Mouse (Mus musculus): Measurements from ENCODE around the gene 4932438H23Rik. TPM values are rescaled to one million over a fixed set of nuclear protein-coding genes. Genes with fewer than 3 reads are reported as not detected.

The 4932438H23Rik gene
- polyA plus RNA-seq, 1 experiment from 2014 or later = 0.49 TPM

DNA sequence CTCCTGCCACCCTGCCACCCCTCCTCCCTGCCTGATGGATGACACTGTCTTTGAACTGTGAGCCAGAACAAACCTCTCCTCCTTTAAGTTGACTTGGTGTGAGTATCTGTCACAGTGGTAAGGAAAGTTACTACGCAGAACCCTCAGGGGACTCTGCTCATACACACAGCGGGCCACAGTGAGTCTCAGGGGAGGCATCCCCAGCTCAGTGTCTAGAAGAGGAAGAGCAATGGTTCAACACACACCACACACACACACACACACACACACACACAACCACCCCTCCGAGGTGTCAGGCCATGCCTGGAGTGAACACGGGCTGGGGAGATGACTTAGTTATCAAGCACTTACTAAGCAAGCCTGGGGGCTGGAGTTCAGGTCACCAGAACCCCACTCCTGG, 33.5 kb upstream of the 4932438H23Rik start:
- DNase-seq (ENCODE audit: low spot score) (no peak), ATAC-seq (ENCODE audit: low read depth) (no peak)
- Histone ChIP-seq H3K4me2 (ENCODE audit: low read depth, low read length) (no peak overlapping the region), H3K9ac (ENCODE audit: low read depth, low read length) (no peak overlapping the region), H3K4me3 (ENCODE audit: low read depth, low read length) (no peak overlapping the region), H3K27me3 (replicated peaks; ENCODE audit: control insufficient read depth, insufficient read depth, low read length) (0 out of 2 replicates have a peak, but pooled peaks cover 3% of the 10 kb centered on the region), H3K36me3 (ENCODE audit: control insufficient read depth, insufficient read depth, low read length) (no peaks in the 10 kb centered on the region), H3K9me3 (ENCODE audit: control insufficient read depth, low read length) (no peaks in the 10 kb centered on the region), H3K4me1 (ENCODE audit: control insufficient read depth, insufficient read depth, low read length) (no peaks in the 10 kb centered on the region), H3K27ac (replicated peaks; ENCODE audit: low read depth, low read length) (no peak overlapping the region)
- 96% methylated on average over 4 of the region's 4 CpGs for WGBS

DNA sequence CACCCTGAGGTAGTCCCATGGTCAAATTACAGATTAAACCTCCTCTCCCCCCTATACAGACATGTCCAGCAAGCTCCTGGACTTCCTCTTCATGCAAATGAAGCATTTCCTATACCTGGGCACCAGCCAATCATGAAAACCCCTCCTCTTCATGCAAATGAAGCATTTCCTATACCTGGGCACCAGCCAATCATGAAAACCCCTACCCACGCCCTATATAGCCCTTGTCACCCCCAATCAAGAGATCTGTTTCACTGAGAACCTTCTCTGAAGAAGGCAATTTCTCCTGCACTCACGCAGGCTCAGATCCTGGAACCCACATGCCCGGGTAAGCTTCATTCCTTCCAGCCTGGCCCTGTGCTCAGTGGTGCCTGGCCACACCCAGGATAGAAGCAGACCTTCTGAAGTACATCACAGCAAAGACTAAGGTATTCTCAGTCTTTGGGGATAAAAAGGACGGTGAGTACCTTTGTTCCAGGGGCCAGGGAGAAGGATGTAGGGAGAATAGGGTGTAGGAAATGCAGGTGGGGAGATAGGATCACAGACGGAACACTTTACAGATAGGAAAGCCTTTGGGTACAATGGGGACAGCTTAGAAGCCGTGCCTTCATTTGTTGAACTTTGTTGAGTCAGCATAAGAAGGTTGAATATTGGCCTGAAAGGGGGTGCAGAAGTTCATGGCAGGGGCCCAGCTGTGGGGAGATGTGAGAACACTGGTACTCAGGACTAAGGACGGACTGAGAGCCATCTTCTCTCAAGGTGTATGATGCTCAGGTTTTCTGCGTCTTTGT, 32.0 kb upstream of the 4932438H23Rik start:
- Histone ChIP-seq H3K4me1 (ENCODE audit: control insufficient read depth, insufficient read depth, low read length) (no peaks in the 10 kb centered on the region), H3K4me2 (ENCODE audit: low read depth, low read length) (no peak overlapping the region), H3K9ac (ENCODE audit: low read depth, low read length) (no peak overlapping the region), H3K4me3 (ENCODE audit: low read depth, low read length) (no peak overlapping the region), H3K27ac (replicated peaks; ENCODE audit: low read depth, low read length) (no peak overlapping the region), H3K9me3 (ENCODE audit: control insufficient read depth, low read length) (no peaks in the 10 kb centered on the region), H3K36me3 (ENCODE audit: control insufficient read depth, insufficient read depth, low read length) (no peaks in the 10 kb centered on the region), H3K27me3 (replicated peaks; ENCODE audit: control insufficient read depth, insufficient read depth, low read length) (0 out of 2 replicates have a peak, but pooled peaks cover 3% of the 10 kb centered on the region)
- no peak for DNase-seq (ENCODE audit: low spot score)
- 82% methylated on average over 8 of the region's 8 CpGs for WGBS
- ATAC-seq (ENCODE audit: low read depth) = no peak

DNA sequence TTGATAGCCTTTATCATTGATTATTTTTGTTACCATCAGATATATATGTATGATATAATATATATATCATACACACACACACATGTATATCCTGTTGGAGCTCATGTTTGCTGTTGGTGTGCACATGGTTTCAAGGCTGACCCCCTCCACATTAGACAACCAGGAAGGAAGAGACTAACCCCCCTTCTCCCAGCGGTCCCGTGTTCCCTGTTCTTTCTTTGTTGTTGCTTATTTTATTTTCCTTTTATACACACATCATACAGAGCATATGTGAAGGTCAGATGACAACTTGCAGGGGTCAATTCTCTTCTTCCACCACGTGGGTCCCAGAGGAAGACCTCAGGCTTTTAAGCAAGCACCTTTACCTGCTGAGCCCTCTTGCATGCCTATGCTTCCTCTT, 29.3 kb upstream of the 4932438H23Rik start:
- no peak for DNase-seq (ENCODE audit: low spot score)
- H3K4me1 ChIP-seq (ENCODE audit: control insufficient read depth, insufficient read depth, low read length) = no peaks in the 10 kb centered on the region
- no peaks in the 10 kb centered on the region for H3K9me3 ChIP-seq (ENCODE audit: control insufficient read depth, low read length)
- H3K4me3 ChIP-seq (ENCODE audit: low read depth, low read length) = no peak overlapping the region
- 69% methylated on average over 3 of the region's 3 CpGs for WGBS
- H3K36me3 ChIP-seq (ENCODE audit: control insufficient read depth, insufficient read depth, low read length) = no peaks in the 10 kb centered on the region
- no peak overlapping the region for H3K27ac ChIP-seq (replicated peaks; ENCODE audit: low read depth, low read length)
- ATAC-seq (ENCODE audit: low read depth) = no peak
- no peak overlapping the region for H3K9ac ChIP-seq (ENCODE audit: low read depth, low read length)
- H3K27me3 ChIP-seq (replicated peaks; ENCODE audit: control insufficient read depth, insufficient read depth, low read length) = 0 out of 2 replicates have a peak, but pooled peaks cover 3% of the 10 kb centered on the region
- no peak overlapping the region for H3K4me2 ChIP-seq (ENCODE audit: low read depth, low read length)

DNA sequence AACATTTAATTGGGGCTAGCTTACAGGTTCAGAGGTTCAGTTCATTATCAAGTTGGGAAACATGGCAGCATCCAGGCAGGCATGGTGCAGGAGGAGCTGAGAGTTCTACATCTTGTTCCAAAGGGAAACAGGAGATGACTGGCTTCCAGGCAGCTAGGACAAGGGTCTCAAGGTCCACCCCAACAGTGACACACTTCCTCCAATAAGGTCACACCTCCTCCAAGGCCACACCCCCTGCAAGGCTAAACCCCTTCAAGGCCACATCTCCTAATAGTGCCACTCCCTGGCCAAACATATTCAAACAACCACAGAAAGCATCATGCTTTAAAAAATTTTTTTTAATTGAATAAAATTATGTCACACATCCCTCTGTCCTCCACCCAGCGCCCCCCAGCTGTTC, 28.9 kb upstream of the 4932438H23Rik start:
- Histone ChIP-seq H3K36me3 (ENCODE audit: control insufficient read depth, insufficient read depth, low read length) (no peaks in the 10 kb centered on the region), H3K4me3 (ENCODE audit: low read depth, low read length) (no peak overlapping the region), H3K4me2 (ENCODE audit: low read depth, low read length) (no peak overlapping the region), H3K4me1 (ENCODE audit: control insufficient read depth, insufficient read depth, low read length) (no peaks in the 10 kb centered on the region), H3K27ac (replicated peaks; ENCODE audit: low read depth, low read length) (no peak overlapping the region), H3K9ac (ENCODE audit: low read depth, low read length) (no peak overlapping the region), H3K9me3 (ENCODE audit: control insufficient read depth, low read length) (no peaks in the 10 kb centered on the region), H3K27me3 (replicated peaks; ENCODE audit: control insufficient read depth, insufficient read depth, low read length) (0 out of 2 replicates have a peak, but pooled peaks cover 3% of the 10 kb centered on the region)
- 80% methylated on average over 1 of the region's 1 CpGs for WGBS
- DNase-seq (ENCODE audit: low spot score) = no peak
- no peak for ATAC-seq (ENCODE audit: low read depth)

DNA sequence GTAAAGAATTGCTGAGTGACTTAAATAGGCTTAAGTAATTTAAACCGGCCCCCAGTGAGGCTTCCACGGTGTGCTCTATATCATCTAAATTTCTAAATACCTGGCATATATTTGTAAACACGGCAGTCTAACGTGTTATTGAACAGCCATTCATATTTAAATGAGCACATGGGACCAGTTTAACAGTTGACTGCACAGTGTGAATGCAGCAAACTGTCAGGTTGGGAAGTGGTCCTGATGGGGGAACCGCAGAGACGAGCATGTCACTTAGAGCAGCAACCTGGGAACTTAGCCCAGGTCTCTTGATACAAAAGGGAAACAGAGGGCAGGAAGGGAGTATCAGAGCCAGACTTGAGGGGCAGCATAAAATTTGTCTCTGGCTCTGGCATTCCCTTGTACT, 25.0 kb upstream of the 4932438H23Rik start:
- 0 out of 2 replicates have a peak, but pooled peaks cover 3% of the 10 kb centered on the region for H3K27me3 ChIP-seq (replicated peaks; ENCODE audit: control insufficient read depth, insufficient read depth, low read length)
- no peaks in the 10 kb centered on the region for H3K9me3 ChIP-seq (ENCODE audit: control insufficient read depth, low read length)
- no peak overlapping the region for H3K27ac ChIP-seq (replicated peaks; ENCODE audit: low read depth, low read length)
- DNase-seq (ENCODE audit: low spot score) = no peak
- no peaks in the 10 kb centered on the region for H3K36me3 ChIP-seq (ENCODE audit: control insufficient read depth, insufficient read depth, low read length)
- H3K4me1 ChIP-seq (ENCODE audit: control insufficient read depth, insufficient read depth, low read length) = no peaks in the 10 kb centered on the region
- no peak overlapping the region for H3K4me2 ChIP-seq (ENCODE audit: low read depth, low read length)
- H3K9ac ChIP-seq (ENCODE audit: low read depth, low read length) = no peak overlapping the region
- ATAC-seq (ENCODE audit: low read depth) = no peak
- 62% methylated on average over 6 of the region's 6 CpGs for WGBS
- no peak overlapping the region for H3K4me3 ChIP-seq (ENCODE audit: low read depth, low read length)

DNA sequence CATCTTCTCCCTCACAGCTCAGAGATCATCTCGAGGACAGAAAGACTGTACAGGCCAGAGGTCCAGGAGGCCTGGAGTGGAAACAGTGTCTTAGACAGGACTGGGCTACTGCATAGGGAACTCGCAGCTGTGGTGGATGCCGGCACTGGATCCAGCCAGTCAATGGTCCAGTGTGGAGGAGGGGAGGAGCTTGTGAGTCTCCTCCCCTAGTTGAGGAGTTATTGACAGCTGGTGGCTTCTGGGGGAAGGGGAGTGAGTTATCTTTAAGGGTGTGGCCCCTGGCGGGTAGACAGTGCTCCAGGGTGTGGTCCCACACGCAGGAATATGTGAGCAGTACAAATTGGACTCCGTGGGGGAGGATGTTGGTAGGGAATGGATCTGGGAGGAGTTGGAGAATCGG, 21.8 kb upstream of the 4932438H23Rik start:
- Histone ChIP-seq H3K36me3 (ENCODE audit: control insufficient read depth, insufficient read depth, low read length) (no peaks in the 10 kb centered on the region), H3K4me1 (ENCODE audit: control insufficient read depth, insufficient read depth, low read length) (no peaks in the 10 kb centered on the region), H3K27ac (replicated peaks; ENCODE audit: low read depth, low read length) (no peak overlapping the region), H3K9me3 (ENCODE audit: control insufficient read depth, low read length) (no peaks in the 10 kb centered on the region), H3K4me2 (ENCODE audit: low read depth, low read length) (no peak overlapping the region), H3K9ac (ENCODE audit: low read depth, low read length) (no peak overlapping the region), H3K27me3 (replicated peaks; ENCODE audit: control insufficient read depth, insufficient read depth, low read length) (no peaks in the 10 kb centered on the region), H3K4me3 (ENCODE audit: low read depth, low read length) (no peak overlapping the region)
- WGBS = 63% methylated on average over 7 of the region's 7 CpGs
- DNase-seq (ENCODE audit: low spot score) (no peak), ATAC-seq (ENCODE audit: low read depth) (no peak)

DNA sequence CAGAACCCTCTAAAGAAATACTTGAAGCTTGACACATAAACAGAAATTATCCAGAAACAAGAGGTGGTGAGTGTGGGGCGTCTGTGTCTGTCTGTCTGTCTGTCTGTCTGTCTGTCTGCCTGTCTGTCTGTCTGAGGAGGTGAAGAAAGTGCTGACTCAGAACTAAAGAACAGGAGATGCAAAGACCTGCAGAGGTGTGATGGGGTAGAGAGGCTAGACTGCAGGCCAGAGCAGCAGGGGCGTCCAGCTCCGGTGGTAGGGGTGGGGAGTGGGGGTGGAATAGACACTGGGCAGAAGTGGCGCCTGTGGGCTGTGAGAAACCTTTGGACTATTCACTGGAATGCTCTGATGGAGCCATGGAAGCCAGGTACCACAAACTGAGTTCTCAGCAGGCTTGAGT, 21.1 kb upstream of the 4932438H23Rik start:
- H3K36me3 ChIP-seq (ENCODE audit: control insufficient read depth, insufficient read depth, low read length) = no peaks in the 10 kb centered on the region
- H3K27me3 ChIP-seq (replicated peaks; ENCODE audit: control insufficient read depth, insufficient read depth, low read length) = 0 out of 2 replicates have a peak, but pooled peaks cover 2% of the 10 kb centered on the region
- H3K4me2 ChIP-seq (ENCODE audit: low read depth, low read length) = no peak overlapping the region
- no peak overlapping the region for H3K27ac ChIP-seq (replicated peaks; ENCODE audit: low read depth, low read length)
- H3K4me1 ChIP-seq (ENCODE audit: control insufficient read depth, insufficient read depth, low read length) = no peaks in the 10 kb centered on the region
- DNase-seq (ENCODE audit: low spot score) (no peak), ATAC-seq (ENCODE audit: low read depth) (no peak)
- H3K9ac ChIP-seq (ENCODE audit: low read depth, low read length) = no peak overlapping the region
- H3K9me3 ChIP-seq (ENCODE audit: control insufficient read depth, low read length) = no peaks in the 10 kb centered on the region
- H3K4me3 ChIP-seq (ENCODE audit: low read depth, low read length) = no peak overlapping the region
- WGBS = 79% methylated on average over 4 of the region's 4 CpGs

DNA sequence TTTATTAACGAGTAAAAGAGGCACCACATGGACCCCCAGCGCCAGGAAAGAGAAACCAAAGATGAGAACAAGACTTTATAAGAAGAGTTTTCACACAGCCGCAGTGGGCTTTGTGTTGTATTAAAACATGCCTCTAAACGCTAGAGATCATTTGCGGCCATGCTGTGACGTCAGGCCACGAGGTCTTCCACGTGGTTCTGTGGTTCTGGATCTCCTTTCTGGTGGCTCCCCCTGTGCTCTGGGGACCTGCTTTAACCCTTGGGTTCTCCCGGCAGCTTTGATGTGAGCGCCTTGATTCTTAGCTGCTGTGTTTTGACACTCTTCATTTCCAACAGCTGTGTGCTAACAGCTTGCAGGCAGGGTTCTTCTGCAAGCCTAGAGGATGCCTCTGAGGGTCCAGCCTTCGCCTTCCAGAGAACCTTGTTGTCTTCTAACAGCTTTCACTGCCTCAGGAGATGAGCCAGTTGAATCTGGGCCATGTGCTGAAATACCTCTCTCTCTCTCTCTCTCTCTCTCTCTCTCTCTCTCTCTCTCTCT, 16.1 kb upstream of the 4932438H23Rik start:
- H3K9ac ChIP-seq (ENCODE audit: low read depth, low read length) = no peak overlapping the region
- H3K4me1 ChIP-seq (ENCODE audit: control insufficient read depth, insufficient read depth, low read length) = no peaks in the 10 kb centered on the region
- H3K9me3 ChIP-seq (ENCODE audit: control insufficient read depth, low read length) = no peaks in the 10 kb centered on the region
- H3K27me3 ChIP-seq (replicated peaks; ENCODE audit: control insufficient read depth, insufficient read depth, low read length) = 0 out of 2 replicates have a peak, but pooled peaks cover 3% of the 10 kb centered on the region
- no peaks in the 10 kb centered on the region for H3K36me3 ChIP-seq (ENCODE audit: control insufficient read depth, insufficient read depth, low read length)
- peak; percentile 67 for DNase-seq (ENCODE audit: low spot score)
- no peak overlapping the region for H3K4me3 ChIP-seq (ENCODE audit: low read depth, low read length)
- no peak overlapping the region for H3K27ac ChIP-seq (replicated peaks; ENCODE audit: low read depth, low read length)
- ATAC-seq (ENCODE audit: low read depth) = no peak
- WGBS = 31% methylated on average over 11 of the region's 11 CpGs
- H3K4me2 ChIP-seq (ENCODE audit: low read depth, low read length) = peak overlapping the region; percentile 38

DNA sequence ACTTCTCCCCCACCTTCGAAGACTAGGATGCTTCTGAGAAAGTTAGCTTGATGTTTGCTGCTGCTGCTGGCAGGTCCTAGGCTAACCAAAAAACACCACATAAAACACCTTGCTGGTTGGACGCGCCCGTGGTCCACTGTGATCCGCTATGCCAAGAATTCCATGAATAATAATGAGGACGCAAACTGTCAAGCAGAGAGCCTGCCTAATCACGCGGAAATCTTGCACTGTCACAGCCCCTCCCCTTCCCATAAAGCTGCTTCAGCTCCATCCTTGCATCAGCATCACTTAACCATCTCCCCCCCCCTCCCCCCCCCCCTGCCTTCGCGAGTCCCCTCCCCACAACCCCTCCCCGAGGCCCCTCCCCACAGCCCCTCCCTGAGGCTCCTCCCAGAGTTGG, 12.7 kb upstream of the 4932438H23Rik start:
- no peaks in the 10 kb centered on the region for H3K9me3 ChIP-seq (ENCODE audit: control insufficient read depth, low read length)
- 75% methylated on average over 10 of the region's 11 CpGs for WGBS
- peaks cover 19% of the 10 kb centered on the region for H3K27me3 ChIP-seq (replicated peaks; ENCODE audit: control insufficient read depth, insufficient read depth, low read length)
- no peak overlapping the region for H3K9ac ChIP-seq (ENCODE audit: low read depth, low read length)
- H3K4me3 ChIP-seq (ENCODE audit: low read depth, low read length) = no peak overlapping the region
- H3K27ac ChIP-seq (replicated peaks; ENCODE audit: low read depth, low read length) = no peak overlapping the region
- no peak overlapping the region for H3K4me2 ChIP-seq (ENCODE audit: low read depth, low read length)
- DNase-seq (ENCODE audit: low spot score) (no peak), ATAC-seq (ENCODE audit: low read depth) (no peak)
- H3K4me1 ChIP-seq (ENCODE audit: control insufficient read depth, insufficient read depth, low read length) = no peaks in the 10 kb centered on the region
- H3K36me3 ChIP-seq (ENCODE audit: control insufficient read depth, insufficient read depth, low read length) = no peaks in the 10 kb centered on the region
